Mouse (Mus musculus): ENCODE measurements around the gene Rad1. TPM values are rescaled to one million over a fixed set of nuclear protein-coding genes. Genes with fewer than 3 reads are reported as not detected.
"Not testable (repeated sequence)": the region's sequence is repeated elsewhere in the genome, so short reads cannot be mapped to it uniquely, and the experiment has no call there.

The Rad1 gene
- total and polyA plus RNA-seq, 3 experiments, result 4.8 to 9.3 (median 9.0) TPM

- H3K9ac ChIP-seq (ENCODE audit: low read depth, low read length), result peak within 1 kb of the TSS; percentile 88
- intact Hi-C loops (cut with DNase I), result loop anchor here (1.0 to 5.0 kb wide), 2 partner anchors 15 to 512 kb away; partner anchors contain the start of genes Amacr and Brix1
These were observed 15.5 kb upstream of the Rad1 start, which contains the start of gene Dnajc21 for GRCm38 (mm10) chr15:10470151-10470831. Gene Dnajc21, minus strand, starts transcription at chr15:10470516.

DNA sequence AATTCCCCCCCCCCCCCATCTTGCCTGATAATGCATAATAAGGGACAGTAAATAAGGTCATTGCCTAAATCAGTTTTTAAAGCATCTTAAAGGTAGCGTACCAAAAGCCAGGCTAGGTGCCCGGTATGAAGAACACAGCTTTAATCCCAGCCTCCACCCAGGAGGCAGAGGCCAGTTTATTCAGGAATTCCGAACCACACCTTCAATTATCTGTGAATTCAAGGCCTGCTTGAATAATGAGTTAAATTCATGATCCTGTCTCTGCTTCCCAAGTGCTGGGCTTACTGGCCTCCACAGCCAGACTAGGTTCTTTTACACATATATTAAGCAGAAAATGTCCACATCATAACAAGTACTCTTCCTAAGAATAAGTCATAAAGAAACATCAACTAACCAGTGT lies 14.9 kb upstream of the Rad1 start:
- no peaks in the 10 kb centered on the region for H3K36me3 ChIP-seq (ENCODE audit: control insufficient read depth, insufficient read depth, low read length)
- peak overlapping the region; percentile 70 for H3K4me3 ChIP-seq
- H3K27ac ChIP-seq, result peak overlapping the region; percentile 72
- 15% methylated on average over 3 of the region's 3 CpGs for WGBS
- H3K4me1 ChIP-seq (ENCODE audit: control insufficient read depth, insufficient read depth, low read length), result peaks cover 1% of the 10 kb centered on the region
- peaks cover 4% of the 10 kb centered on the region for H3K79me2 ChIP-seq (replicated peaks; ENCODE audit: control insufficient read depth, insufficient read depth, low read length)
- no peaks in the 10 kb centered on the region for H3K27me3 ChIP-seq (ENCODE audit: control insufficient read depth, insufficient read depth, low read length)
- intact Hi-C loops (cut with DNase I), result loop anchor here (1.0 to 5.0 kb wide), 2 partner anchors 14 to 511 kb away; partner anchors contain the start of genes Amacr and Brix1
- DNase-seq, result no peak
- H3K9ac ChIP-seq (ENCODE audit: low read depth, low read length), result peak overlapping the region; percentile 70; the same call in 1 of the 2 replicates
- TF ChIP-seq POLR2A (IDR thresholded peaks at IDR 0.05; ENCODE audit: insufficient read depth, low read depth, low read length) (no peak), CTCF (IDR thresholded peaks at IDR 0.05) (no peak), EP300 (IDR thresholded peaks at IDR 0.05; ENCODE audit: insufficient read depth, low read depth, low read length) (no peak)

More at GRCm38 (mm10) chr15:10470151-10470831, 15.5 kb upstream of the Rad1 start, which contains the start of gene Dnajc21:
- Histone ChIP-seq H3K27me3 (ENCODE audit: control insufficient read depth, insufficient read depth, low read length) (no peaks in the 10 kb centered on the region), H3K4me1 (ENCODE audit: control insufficient read depth, insufficient read depth, low read length) (peaks cover 1% of the 10 kb centered on the region), H3K27ac (peak within 1 kb of the TSS; percentile 72), H3K36me3 (ENCODE audit: control insufficient read depth, insufficient read depth, low read length) (no peaks in the 10 kb centered on the region), H3K4me3 (peak within 1 kb of the TSS; percentile 70), H3K79me2 (replicated peaks; ENCODE audit: control insufficient read depth, insufficient read depth, low read length) (peaks cover 4% of the 10 kb centered on the region)
- peak; percentile 88 to 93 for DNase-seq
- 12% methylated on average over 81 of the region's 87 CpGs for WGBS
- TF ChIP-seq EP300 (IDR thresholded peaks at IDR 0.05; ENCODE audit: insufficient read depth, low read depth, low read length) (no peak), POLR2A (IDR thresholded peaks at IDR 0.05; ENCODE audit: insufficient read depth, low read depth, low read length) (peak; percentile 69; the same call in 1 of the 2 replicates), CTCF (IDR thresholded peaks at IDR 0.05) (no peak)

GRCm38 (mm10) chr15:10486365-10486839 lies 584 bp downstream of the Rad1 start:
- no peaks in the 10 kb centered on the region for H3K27me3 ChIP-seq (ENCODE audit: control insufficient read depth, insufficient read depth, low read length)
- H3K79me2 ChIP-seq (replicated peaks; ENCODE audit: control insufficient read depth, insufficient read depth, low read length), result no peaks in the 10 kb centered on the region
- H3K36me3 ChIP-seq (ENCODE audit: control insufficient read depth, insufficient read depth, low read length), result peaks cover 9% of the 10 kb centered on the region
- H3K4me3 ChIP-seq, result peak overlapping the region; percentile 97
- DNase-seq, result no peak
- H3K9ac ChIP-seq (ENCODE audit: low read depth, low read length), result peak overlapping the region; percentile 74
- TF ChIP-seq POLR2A (IDR thresholded peaks at IDR 0.05; ENCODE audit: insufficient read depth, low read depth, low read length), result no peak
- TF ChIP-seq EP300 (IDR thresholded peaks at IDR 0.05; ENCODE audit: insufficient read depth, low read depth, low read length), result no peak
- peaks cover 1% of the 10 kb centered on the region; the same call in 1 of the 2 replicates for H3K4me1 ChIP-seq (ENCODE audit: control insufficient read depth, insufficient read depth, low read length)
- WGBS, result under 1% methylated on average over 18 of the region's 18 CpGs
- intact Hi-C loops (cut with DNase I), result loop anchor here (5.0 to 10.0 kb wide), 2 partner anchors 496 to 908 kb away; partner anchors contain the start of genes Amacr and Tars
- peak overlapping the region; percentile 78 for H3K27ac ChIP-seq

DNA sequence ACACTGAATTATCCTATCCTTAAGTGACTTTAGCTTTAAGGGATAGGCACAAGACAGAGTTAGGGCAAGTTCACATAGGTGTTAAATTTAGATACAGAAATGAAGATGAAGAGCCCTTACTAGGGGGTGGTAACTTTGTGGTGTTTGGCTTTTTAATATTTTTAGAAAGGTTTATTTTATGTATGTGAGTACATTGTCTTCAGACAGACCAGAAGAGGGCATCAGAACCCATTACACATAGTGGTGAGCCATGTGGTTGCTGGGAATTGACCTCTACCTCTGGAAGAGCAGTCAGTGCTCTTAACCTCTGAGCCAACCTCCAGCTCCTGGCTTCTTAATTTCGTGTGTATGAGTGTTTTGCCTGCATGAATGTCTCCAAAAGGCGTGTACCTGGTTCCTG lies 1.4 kb downstream of the Rad1 start:
- TF ChIP-seq EP300 (IDR thresholded peaks at IDR 0.05; ENCODE audit: insufficient read depth, low read depth, low read length) (no peak), CTCF (IDR thresholded peaks at IDR 0.05) (peak; percentile 22), POLR2A (IDR thresholded peaks at IDR 0.05; ENCODE audit: insufficient read depth, low read depth, low read length) (no peak)
- DNase-seq, result no peak
- intact Hi-C loops (cut with DNase I), result loop anchor here (5.0 to 10.0 kb wide), 2 partner anchors 495 to 908 kb away; partner anchors contain the start of genes Amacr and Tars
- WGBS, result 58% methylated on average over 2 of the region's 2 CpGs
- Histone ChIP-seq H3K36me3 (ENCODE audit: control insufficient read depth, insufficient read depth, low read length) (peaks cover 9% of the 10 kb centered on the region), H3K4me1 (ENCODE audit: control insufficient read depth, insufficient read depth, low read length) (peaks cover 1% of the 10 kb centered on the region; the same call in 1 of the 2 replicates), H3K4me3 (no peak overlapping the region), H3K27me3 (ENCODE audit: control insufficient read depth, insufficient read depth, low read length) (no peaks in the 10 kb centered on the region), H3K79me2 (replicated peaks; ENCODE audit: control insufficient read depth, insufficient read depth, low read length) (no peaks in the 10 kb centered on the region), H3K27ac (no peak overlapping the region), H3K9ac (ENCODE audit: low read depth, low read length) (no peak overlapping the region)

DNA sequence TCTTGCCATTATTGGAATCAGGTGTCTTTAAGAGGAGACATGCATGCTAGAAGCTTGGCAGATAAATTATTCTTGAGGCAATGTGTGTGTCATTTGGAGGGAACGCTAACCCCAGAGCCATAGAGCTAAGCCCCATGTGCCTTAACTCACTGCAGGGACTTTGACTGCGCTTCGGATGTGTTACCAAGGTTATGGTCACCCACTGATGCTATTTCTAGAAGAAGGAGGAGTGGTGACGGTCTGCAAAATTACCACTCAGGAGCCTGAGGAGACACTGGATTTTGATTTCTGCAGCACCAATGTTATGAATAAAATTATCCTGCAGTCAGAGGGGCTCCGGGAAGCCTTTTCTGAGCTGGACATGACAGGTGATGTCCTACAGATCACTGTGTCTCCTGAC lies 4.3 kb downstream of the Rad1 start:
- H3K27ac ChIP-seq, result no peak overlapping the region
- H3K79me2 ChIP-seq (replicated peaks; ENCODE audit: control insufficient read depth, insufficient read depth, low read length), result no peaks in the 10 kb centered on the region
- TF ChIP-seq POLR2A (IDR thresholded peaks at IDR 0.05; ENCODE audit: insufficient read depth, low read depth, low read length), result no peak
- H3K9ac ChIP-seq (ENCODE audit: low read depth, low read length), result no peak overlapping the region
- 90% methylated on average over 5 of the region's 5 CpGs for WGBS
- DNase-seq, result no peak
- H3K4me1 ChIP-seq (ENCODE audit: control insufficient read depth, insufficient read depth, low read length), result peaks cover 1% of the 10 kb centered on the region; the same call in 1 of the 2 replicates
- intact Hi-C loops (cut with DNase I), result no loop called here
- no peaks in the 10 kb centered on the region for H3K27me3 ChIP-seq (ENCODE audit: control insufficient read depth, insufficient read depth, low read length)
- no peak overlapping the region for H3K4me3 ChIP-seq
- H3K36me3 ChIP-seq (ENCODE audit: control insufficient read depth, insufficient read depth, low read length), result no peaks in the 10 kb centered on the region; the same call in 1 of the 2 replicates

DNA sequence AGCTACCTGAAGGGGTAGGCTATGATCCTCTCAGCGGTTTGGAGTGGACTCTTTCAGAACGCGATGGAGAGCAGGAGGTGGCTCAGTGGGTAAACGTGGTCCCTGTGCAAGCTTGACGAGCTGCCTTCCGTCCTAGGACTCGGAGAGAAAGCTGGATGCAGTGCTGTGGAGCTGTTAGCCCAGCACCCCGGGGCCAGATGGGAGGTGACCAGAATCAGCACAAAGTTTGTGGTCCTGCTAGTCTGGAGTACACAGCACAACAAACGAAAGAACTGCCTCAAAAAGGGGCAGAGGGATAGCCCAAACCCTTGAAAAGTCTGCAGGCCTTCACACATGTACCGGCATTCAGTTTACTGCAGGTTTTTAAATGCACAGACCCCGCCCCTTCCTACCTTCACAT lies 10.1 kb downstream of the Rad1 start:
- intact Hi-C loops (cut with DNase I), result no loop called here
- H3K79me2 ChIP-seq (replicated peaks; ENCODE audit: control insufficient read depth, insufficient read depth, low read length), result no peaks in the 10 kb centered on the region
- no peak for TF ChIP-seq CTCF (IDR thresholded peaks at IDR 0.05)
- TF ChIP-seq POLR2A (IDR thresholded peaks at IDR 0.05; ENCODE audit: insufficient read depth, low read depth, low read length), result no peak
- no peak for TF ChIP-seq EP300 (IDR thresholded peaks at IDR 0.05; ENCODE audit: insufficient read depth, low read depth, low read length)
- no peak overlapping the region for H3K4me3 ChIP-seq
- no peak overlapping the region for H3K9ac ChIP-seq (ENCODE audit: low read depth, low read length)
- no peaks in the 10 kb centered on the region for H3K27me3 ChIP-seq (ENCODE audit: control insufficient read depth, insufficient read depth, low read length)
- no peaks in the 10 kb centered on the region for H3K4me1 ChIP-seq (ENCODE audit: control insufficient read depth, insufficient read depth, low read length)
- H3K36me3 ChIP-seq (ENCODE audit: control insufficient read depth, insufficient read depth, low read length), result no peaks in the 10 kb centered on the region
- DNase-seq, result no peak
- no peak overlapping the region for H3K27ac ChIP-seq
- WGBS, result 93% methylated on average over 11 of the region's 11 CpGs

DNA sequence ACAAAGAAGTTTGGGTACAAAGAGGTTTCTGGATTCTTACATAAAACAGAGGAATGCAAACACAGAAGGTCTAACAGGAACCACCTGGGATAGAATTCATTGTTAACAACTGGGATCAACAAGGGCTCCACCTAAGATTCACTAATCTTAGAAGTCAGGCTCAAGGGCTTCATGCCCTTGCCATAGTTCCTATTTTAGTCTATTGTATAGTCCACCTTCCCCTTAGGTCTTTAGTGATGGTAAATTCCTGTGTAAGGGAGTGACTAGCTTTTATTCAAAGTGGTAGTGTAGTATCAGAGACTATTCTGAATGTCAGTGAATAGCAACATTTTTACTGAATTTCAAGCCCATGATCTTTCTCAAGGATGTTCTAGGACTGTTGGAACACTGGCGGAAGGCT lies 10.9 kb downstream of the Rad1 start:
- H3K79me2 ChIP-seq (replicated peaks; ENCODE audit: control insufficient read depth, insufficient read depth, low read length); H3K4me3 ChIP-seq; H3K27me3 ChIP-seq (ENCODE audit: control insufficient read depth, insufficient read depth, low read length); H3K4me1 ChIP-seq (ENCODE audit: control insufficient read depth, insufficient read depth, low read length); DNase-seq; H3K9ac ChIP-seq (ENCODE audit: low read depth, low read length); intact Hi-C loops (cut with DNase I); H3K36me3 ChIP-seq (ENCODE audit: control insufficient read depth, insufficient read depth, low read length); H3K27ac ChIP-seq: not testable (repeated sequence)
- WGBS, result 100% methylated on average over 1 of the region's 1 CpGs

Measured in heart, adult 2 months (tissue).